Mouse (Mus musculus): ENCODE data around the gene Lsm12.

- no peak for TF ChIP-seq CTCF (conservative IDR thresholded peaks at IDR 0.05; ENCODE audit: insufficient read depth, insufficient read length, low read depth, low read length)
- TF ChIP-seq POLR2A (IDR thresholded peaks at IDR 0.05; ENCODE audit: low read depth, low read length), result no peak
These were observed 25.3 kb downstream of the Lsm12 start for GRCm38 (mm10) chr11:102159781-102160180.
